Mouse (Mus musculus) heart, embryonic 15.5 days (tissue): ENCODE measurements around the gene Tpst1. TPM values are rescaled to one million over a fixed set of nuclear protein-coding genes. Genes with fewer than 3 reads are reported as not detected.

ENCODE experiments used
- ATAC-seq: fragments of 200-750 bp; cut with Nextera tagmentation; replicated peaks from 2 replicates; pipeline ENCODE4 v1.8.0; 2017; ENCODE audit warnings: low read depth, moderate TSS enrichment; ENCODE audit not compliant: insufficient number of reproducible peaks, insufficient read depth, low FRiP score
- H3K27ac ChIP-seq: fragments of 300-500 bp; sonication (generic); 2 replicates; pipeline ENCODE4 v1.5.1; 2015; ENCODE audit warnings: mild to moderate bottlenecking, inconsistent platforms
- H3K27me3 ChIP-seq: fragments of 300-500 bp; sonication (generic); 2 replicates; pipeline ENCODE4 v1.6.1; 2015; ENCODE audit warnings: inconsistent platforms
- H3K36me3 ChIP-seq: fragments of 300-500 bp; sonication (generic); 2 replicates; pipeline ENCODE4 v1.6.1; 2015; ENCODE audit warnings: mild to moderate bottlenecking, inconsistent platforms
- H3K4me1 ChIP-seq: fragments of 300-500 bp; sonication (generic); replicated peaks from 2 replicates; pipeline ENCODE4 v1.6.1; 2015; ENCODE audit warnings: inconsistent platforms
- H3K4me2 ChIP-seq: fragments of 300-500 bp; sonication (generic); 2 replicates; pipeline ENCODE4 v1.6.1; 2015; ENCODE audit warnings: inconsistent platforms, mild to moderate bottlenecking, moderate library complexity
- H3K4me3 ChIP-seq: fragments of 300-500 bp; sonication (generic); 2 replicates; pipeline ENCODE4 v1.5.1; 2015; ENCODE audit warnings: mild to moderate bottlenecking, inconsistent platforms
- H3K9ac ChIP-seq: fragments of 300-500 bp; sonication (generic); 2 replicates; pipeline ENCODE4 v1.6.1; 2015; ENCODE audit warnings: mild to moderate bottlenecking, inconsistent platforms
- H3K9me3 ChIP-seq: fragments of 300-500 bp; sonication (generic); replicated peaks from 2 replicates; pipeline ENCODE4 v1.6.1; 2016; ENCODE audit warnings: inconsistent platforms
- WGBS: fragments of 180-500 bp; shearing (Covaris S2); methylation state at CpG from one replicate; pipeline ENCODE4 v1.1.7; 2015; ENCODE audit warnings: mixed read lengths; 5-methylcytosine and 5-hydroxymethylcytosine counted together
- polyA plus RNA-seq: library from polyadenylated mRNA; unstranded; fragments of >200 nt; fragmentation: Nextera tagmentation; extraction: Ambion mirVana; gene quantifications from 2 replicates; pipeline ENCODE4 v1.2.1, GENCODE M21; 2015

Tpst1 gene
- polyA plus RNA-seq, 1 experiment from 2014 or later = 27.2 TPM

GRCm38 (mm10) chr5:130173012-130173411 lies 99.9 kb downstream of the Tpst1 start:
- H3K27me3 ChIP-seq = no peaks in the 10 kb centered on the region
- peak overlapping the region; percentile 71 for H3K4me3 ChIP-seq
- peak overlapping the region; percentile 74; the same call in 1 of the 2 replicates for H3K9ac ChIP-seq
- H3K36me3 ChIP-seq = no peaks in the 10 kb centered on the region
- 71% methylated on average over 4 of the region's 4 CpGs for WGBS
- no peak for ATAC-seq
- no peaks in the 10 kb centered on the region for H3K9me3 ChIP-seq
- H3K27ac ChIP-seq = no peak overlapping the region
- peaks cover 27% of the 10 kb centered on the region for H3K4me1 ChIP-seq
- H3K4me2 ChIP-seq = peak overlapping the region; percentile 76

GRCm38 (mm10) chr5:130177871-130178270 lies 104.7 kb downstream of the Tpst1 start:
- Histone ChIP-seq H3K27ac (no peak overlapping the region), H3K9me3 (no peaks in the 10 kb centered on the region), H3K4me2 (no peak overlapping the region), H3K27me3 (no peaks in the 10 kb centered on the region), H3K36me3 (no peaks in the 10 kb centered on the region), H3K9ac (no peak overlapping the region), H3K4me1 (peaks cover 20% of the 10 kb centered on the region), H3K4me3 (no peak overlapping the region)
- no peak for ATAC-seq
- WGBS = 55% methylated on average over 4 of the region's 4 CpGs

GRCm38 (mm10) chr5:130180362-130180761 lies 107.2 kb downstream of the Tpst1 start:
- WGBS = 62% methylated on average over 7 of the region's 7 CpGs
- H3K9me3 ChIP-seq = no peaks in the 10 kb centered on the region
- H3K27me3 ChIP-seq = no peaks in the 10 kb centered on the region
- H3K4me1 ChIP-seq = peaks cover 21% of the 10 kb centered on the region
- no peak overlapping the region for H3K9ac ChIP-seq
- no peak for ATAC-seq
- no peak overlapping the region for H3K27ac ChIP-seq
- no peak overlapping the region for H3K4me2 ChIP-seq
- H3K36me3 ChIP-seq = no peaks in the 10 kb centered on the region
- no peak overlapping the region for H3K4me3 ChIP-seq

- no peak overlapping the region for H3K27ac ChIP-seq
- no peaks in the 10 kb centered on the region for H3K36me3 ChIP-seq
- 75% methylated on average over 6 of the region's 6 CpGs for WGBS
- no peak overlapping the region for H3K4me2 ChIP-seq
- H3K9me3 ChIP-seq = no peaks in the 10 kb centered on the region
- no peak for ATAC-seq
- H3K27me3 ChIP-seq = no peaks in the 10 kb centered on the region
- peaks cover 21% of the 10 kb centered on the region for H3K4me1 ChIP-seq
- H3K9ac ChIP-seq = no peak overlapping the region
- no peak overlapping the region for H3K4me3 ChIP-seq
Measured at GRCm38 (mm10) chr5:130181740-130182540, 108.8 kb downstream of the Tpst1 start.

GRCm38 (mm10) chr5:130182541-130182821 lies 109.4 kb downstream of the Tpst1 start:
- no peak overlapping the region for H3K27ac ChIP-seq
- H3K4me2 ChIP-seq = no peak overlapping the region
- no peaks in the 10 kb centered on the region for H3K9me3 ChIP-seq
- H3K4me1 ChIP-seq = peaks cover 21% of the 10 kb centered on the region
- H3K9ac ChIP-seq = no peak overlapping the region
- ATAC-seq = no peak
- WGBS = 74% methylated on average over 3 of the region's 3 CpGs
- no peaks in the 10 kb centered on the region for H3K36me3 ChIP-seq
- no peak overlapping the region for H3K4me3 ChIP-seq
- no peaks in the 10 kb centered on the region for H3K27me3 ChIP-seq

GRCm38 (mm10) chr5:130184193-130184856 lies 111.2 kb downstream of the Tpst1 start:
- Histone ChIP-seq H3K9ac (no peak overlapping the region), H3K4me1 (peaks cover 19% of the 10 kb centered on the region), H3K4me3 (no peak overlapping the region), H3K9me3 (no peaks in the 10 kb centered on the region), H3K36me3 (peaks cover under 1% of the 10 kb centered on the region), H3K4me2 (no peak overlapping the region), H3K27me3 (no peaks in the 10 kb centered on the region), H3K27ac (no peak overlapping the region)
- 72% methylated on average over 9 of the region's 9 CpGs for WGBS
- ATAC-seq = no peak

- H3K4me1 ChIP-seq = peaks cover 16% of the 10 kb centered on the region
- H3K4me2 ChIP-seq = no peak overlapping the region
- no peak overlapping the region for H3K27ac ChIP-seq
- H3K4me3 ChIP-seq = no peak overlapping the region
- no peaks in the 10 kb centered on the region for H3K27me3 ChIP-seq
- peaks cover 10% of the 10 kb centered on the region for H3K36me3 ChIP-seq
- H3K9ac ChIP-seq = no peak overlapping the region
- no peaks in the 10 kb centered on the region for H3K9me3 ChIP-seq
- no peak for ATAC-seq
- WGBS = 78% methylated on average over 6 of the region's 6 CpGs
Measured at GRCm38 (mm10) chr5:130185312-130185711, 112.2 kb downstream of the Tpst1 start.

Other genes starting within 250 kb of the Tpst1 start
- gene Sumf2, start 226.3 kb upstream of the Tpst1 start, polyA plus RNA-seq = 20.8 and 26.2 TPM in 2 replicates
- gene Chchd2, start 185.9 kb upstream of the Tpst1 start, polyA plus RNA-seq = 889 and 921 TPM in 2 replicates
- 2.1 and 2.6 TPM in 2 replicates for gene Zbed5, start 177.6 kb upstream of the Tpst1 start, polyA plus RNA-seq
- gene Phkg1, start 174.8 kb upstream of the Tpst1 start, polyA plus RNA-seq = 2.3 and 2.5 TPM in 2 replicates
- 2.0 and 2.8 TPM in 2 replicates for gene Nupr1l, start 164.8 kb upstream of the Tpst1 start, polyA plus RNA-seq
- 13.2 and 14.3 TPM in 2 replicates for gene Vkorc1l1, start 131.4 kb upstream of the Tpst1 start, polyA plus RNA-seq
- 39.1 and 43.6 TPM in 2 replicates for gene Gusb, start 70.3 kb upstream of the Tpst1 start, polyA plus RNA-seq
- 16.0 and 22.2 TPM in 2 replicates for gene Asl, start 44.1 kb upstream of the Tpst1 start, polyA plus RNA-seq
- 20.6 and 26.8 TPM in 2 replicates for gene Crcp, start 44.0 kb upstream of the Tpst1 start, polyA plus RNA-seq
- gene Kctd7, start 71.5 kb downstream of the Tpst1 start, polyA plus RNA-seq = 4.1 and 5.8 TPM in 2 replicates
- 19.3 and 19.9 TPM in 2 replicates for gene Rabgef1, start 98.5 kb downstream of the Tpst1 start, polyA plus RNA-seq
- gene Tmem248, start 143.8 kb downstream of the Tpst1 start, polyA plus RNA-seq = 23.0 and 24.2 TPM in 2 replicates
- gene Sbds, start 182.2 kb downstream of the Tpst1 start, polyA plus RNA-seq = 57.7 and 59.5 TPM in 2 replicates
- gene Tyw1, start 182.3 kb downstream of the Tpst1 start, polyA plus RNA-seq = 13.7 and 16.8 TPM in 2 replicates